Mouse (Mus musculus): Measurements from ENCODE around the gene Mlh3.

Mlh3 gene

GRCm38 (mm10) chr12:85186361-85186760, 84.0 kb downstream of the Mlh3 start:
- no peak for DNase-seq (ENCODE audit: low spot score)

- no peak for DNase-seq (ENCODE audit: low spot score)
Observed at GRCm38 (mm10) chr12:85185810-85186209, 84.6 kb downstream of the Mlh3 start.
